Mouse (Mus musculus) erythroblast, embryonic 14.5 days (primary cell): ENCODE results near the gene Cfap57.

ENCODE experiments used
- GATA1 ChIP-seq: IDR thresholded peaks from 2 replicates; pipeline ENCODE4 v1.6.1; 2012; ENCODE audit warnings: low read length, inconsistent platforms, mixed read lengths
- TAL1 ChIP-seq: IDR thresholded peaks from 3 replicates; pipeline ENCODE4 v1.6.1; 2012; ENCODE audit warnings: low read length, inconsistent platforms, mixed read lengths

GRCm38 (mm10) chr4:118568709-118569108 is 51.9 kb downstream of the Cfap57 start:
- TF ChIP-seq GATA1 (peak; percentile 79), TAL1 (peak; percentile 86)
